In genomic region chr3:36455566-36455965, GRCm38 (mm10) we compare ENCODE assay signal across 14 mouse cellular contexts. TPM values are rescaled to one million over a fixed set of nuclear protein-coding genes. Genes with fewer than 3 reads are reported as not detected.
DNase-seq lines count a peak whose midpoint lies in the region.
"Had no signal": no experiment of that assay in that cellular context is flagged by ENCODE, and none has a peak within 500 bp of the region (broad histone marks: within the 10 kb centered on the region; RNA-seq: fewer than 3 reads in every experiment).

No protein-coding gene starts in this region.

- DNase-seq in heart, adult 11 months: peak; percentile 79
- no peak for DNase-seq in heart, postnatal 25 days (ENCODE audit: low spot score)
- DNase-seq in cerebellum, adult 11 months: peak; percentile 8
- peak; percentile 78 to 86 for DNase-seq in cerebellum, postnatal 10 days
- DNase-seq in left cerebral cortex, postnatal 25 days (ENCODE audit: low spot score in 2 of 2): peak; percentile 30 to 82
- DNase-seq in urinary bladder, postnatal 25 days (ENCODE audit: low spot score): no peak
- DNase-seq in ovary, postnatal 36 days (ENCODE audit: low spot score): no peak
- DNase-seq: adrenal gland, postnatal 10 days; B cell, adult 2 months; kidney, adult 8-10 months; retina, postnatal 1 day; thymus, postnatal 25 days had no signal

- intact Hi-C loops in heart, postnatal 25 days (cut with DNase I): loop anchor here (2.0 kb wide), 1 partner anchor 15 kb away; no protein-coding TSS in a partner anchor
- intact Hi-C loops in left cerebral cortex, postnatal 25 days (cut with DNase I): no loop called here

RNA-seq across cellular contexts. Expression of gene Anxa5, which starts 20.1 kb away (rescaled TPM):
- 100 to 1,000 TPM; 136 to 138 TPM for total RNA-seq in heart, postnatal 25 days (2021)
- 10 to 100 TPM; 59.6 to 78.3 TPM for total RNA-seq in left cerebral cortex, postnatal 25 days (2021)

RNA-seq across cellular contexts. Expression of gene 1810062G17Rik, which starts 20.2 kb away (rescaled TPM):
- under 1 TPM in 1 of 2 experiments, not detected in 1; 0.31 TPM for total RNA-seq in heart, postnatal 25 days (2021)
- total RNA-seq in left cerebral cortex, postnatal 25 days (2021): not detected
- total RNA-seq: left cerebral cortex, postnatal 36 days; midbrain, postnatal 0 days had no signal

Comparison
In these comparisons a context has a peak if more than half of its experiments do, and no peak if none do; other contexts are left out.
1. DNase-seq: peak in heart, adult 11 months (single experiment), cerebellum, adult 11 months (single experiment), cerebellum, postnatal 10 days (2 of 2) and left cerebral cortex, postnatal 25 days (2 of 2); none in heart, postnatal 25 days (single experiment), urinary bladder, postnatal 25 days (single experiment) and ovary, postnatal 36 days (single experiment).